Mouse (Mus musculus): ENCODE measurements around the gene Vdr.

Vdr gene

GRCm38 (mm10) chr15:97920306-97920705 is 9.9 kb upstream of the Vdr start:
- no peak for DNase-seq (ENCODE audit: low spot score in 2 of 2)

GRCm38 (mm10) chr15:97919217-97919616 is 8.8 kb upstream of the Vdr start:
- no peak for DNase-seq (ENCODE audit: low spot score in 2 of 2)

DNA sequence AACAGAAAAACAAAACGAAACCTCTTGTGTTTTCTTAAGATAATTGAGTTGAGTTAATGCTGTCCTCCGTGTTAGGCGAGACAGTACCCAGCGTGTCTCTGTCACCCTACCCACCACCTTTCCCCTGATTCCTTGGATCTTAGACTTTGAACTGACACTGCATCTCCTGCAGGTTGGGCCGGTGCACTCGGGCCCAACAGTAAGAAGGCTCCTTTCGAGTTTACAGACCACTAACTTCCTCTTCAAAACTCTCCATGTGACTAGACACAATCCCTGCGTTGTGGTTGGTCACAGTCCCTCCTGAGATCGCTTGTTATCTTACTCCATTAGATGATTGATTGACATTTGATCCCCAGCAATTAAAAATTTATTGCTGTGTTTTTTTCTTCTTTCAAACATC is 7.6 kb upstream of the Vdr start:
- DNase-seq (ENCODE audit: low spot score in 2 of 2): no peak

DNA sequence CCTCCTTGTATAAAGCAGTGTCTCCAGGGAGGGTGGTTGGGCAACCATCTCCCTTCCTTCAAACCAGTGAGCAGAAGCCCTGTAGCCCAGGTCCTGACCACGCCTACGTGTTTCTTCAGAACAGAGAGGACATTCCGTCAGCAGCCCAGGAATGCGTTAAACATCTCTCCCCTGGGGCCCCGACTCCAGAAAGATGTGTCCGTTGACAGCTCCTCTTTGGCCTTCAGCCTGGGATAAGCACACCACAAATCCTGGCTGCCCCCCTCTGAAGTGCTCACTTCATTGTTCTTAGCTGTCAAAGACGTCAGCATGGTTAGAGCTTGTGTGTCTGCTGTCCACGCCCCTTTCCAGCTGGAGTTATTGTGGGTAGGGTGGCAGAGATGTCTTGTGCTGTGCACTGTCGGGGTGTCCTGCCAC is 3.9 kb upstream of the Vdr start:
- DNase-seq (ENCODE audit: low spot score in 2 of 2): no peak

- no peak for DNase-seq (ENCODE audit: low spot score in 2 of 2)
Measured at GRCm38 (mm10) chr15:97907801-97908751, 2.4 kb downstream of the Vdr start.

DNA sequence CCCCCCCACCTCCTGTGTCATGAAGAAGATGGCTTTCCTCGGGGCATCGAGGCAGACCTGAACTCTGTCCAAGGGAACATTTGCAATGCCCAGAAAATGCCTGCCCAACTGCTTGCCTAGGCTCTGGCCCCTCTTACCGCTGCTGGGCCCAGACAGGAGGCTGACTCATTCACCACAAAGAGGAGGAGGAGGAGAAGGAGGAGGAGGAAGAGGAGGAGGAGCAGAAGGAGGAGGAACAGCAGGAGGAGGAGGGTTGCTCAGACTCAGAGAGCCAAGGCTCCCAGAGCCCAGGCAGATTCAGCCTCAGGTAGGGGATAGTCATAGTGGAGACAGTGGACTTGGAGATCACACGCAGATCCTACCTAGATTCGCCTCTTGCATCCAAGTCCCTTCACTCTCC is 3.2 kb downstream of the Vdr start:
- no peak for DNase-seq (ENCODE audit: low spot score in 2 of 2)

- no peak for DNase-seq (ENCODE audit: low spot score in 2 of 2)
Measured at GRCm38 (mm10) chr15:97905281-97905680, 5.1 kb downstream of the Vdr start.

DNA sequence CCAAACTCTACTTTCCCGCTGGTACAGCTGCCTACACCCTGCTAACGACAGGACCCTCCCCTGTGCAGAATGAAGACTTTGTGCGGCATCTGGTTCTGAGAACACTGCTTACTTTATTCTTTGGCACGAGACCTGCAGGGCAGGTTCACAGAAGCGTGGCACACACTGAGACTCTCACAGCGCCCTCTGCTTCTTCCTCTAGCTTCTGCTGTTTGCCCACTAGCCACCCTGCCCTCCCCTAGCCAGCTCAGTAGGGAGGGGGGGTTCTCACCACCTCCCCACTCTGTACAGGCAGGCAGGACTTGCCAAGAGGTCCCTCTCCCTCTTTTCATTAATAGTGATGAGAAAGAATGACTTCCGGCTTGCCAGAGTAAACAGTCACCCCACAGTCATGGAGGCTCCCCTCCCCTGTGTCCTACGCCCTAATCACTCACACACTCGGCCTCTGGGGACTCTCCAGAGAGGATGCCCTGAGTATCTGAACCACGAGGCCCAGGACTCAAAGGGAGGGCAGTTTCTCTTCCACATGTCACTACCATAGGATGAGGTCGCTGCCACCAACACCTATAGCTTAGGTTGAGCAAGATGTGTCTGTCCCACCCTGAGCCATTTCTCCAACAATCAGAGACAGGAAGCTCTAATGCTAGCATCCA is 6.0 kb downstream of the Vdr start:
- no peak for DNase-seq (ENCODE audit: low spot score in 2 of 2)

GRCm38 (mm10) chr15:97903261-97904009 is 7.0 kb downstream of the Vdr start:
- DNase-seq (ENCODE audit: low spot score in 2 of 2): no peak

- no peak for DNase-seq (ENCODE audit: low spot score in 2 of 2)
Measured at GRCm38 (mm10) chr15:97900991-97901390, 9.4 kb downstream of the Vdr start.

- DNase-seq (ENCODE audit: low spot score in 2 of 2): no peak
Measured at GRCm38 (mm10) chr15:97900336-97900912, 10.0 kb downstream of the Vdr start.

DNA sequence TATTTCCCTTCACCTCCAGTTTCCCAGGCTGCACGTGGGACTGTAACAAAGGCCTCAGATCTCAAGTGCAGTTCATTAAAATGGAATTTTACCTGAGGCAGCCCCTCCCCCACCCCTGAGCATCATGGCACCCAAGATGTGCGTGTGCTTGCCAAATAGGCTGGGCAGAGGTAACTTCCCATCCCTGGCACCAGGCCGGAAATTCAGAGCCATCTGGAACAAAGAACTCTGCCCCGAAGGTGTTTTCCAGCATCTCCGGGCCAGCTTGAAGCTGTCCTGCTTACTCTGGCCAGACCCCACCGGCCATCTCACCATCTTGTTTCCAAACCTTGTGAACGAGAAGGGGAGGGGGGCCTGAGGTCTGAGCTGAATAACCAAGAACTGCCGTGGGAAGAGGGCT is 10.7 kb downstream of the Vdr start:
- peak in 1 of 2 experiments; percentile 34 for DNase-seq (ENCODE audit: low spot score in 2 of 2)

DNA sequence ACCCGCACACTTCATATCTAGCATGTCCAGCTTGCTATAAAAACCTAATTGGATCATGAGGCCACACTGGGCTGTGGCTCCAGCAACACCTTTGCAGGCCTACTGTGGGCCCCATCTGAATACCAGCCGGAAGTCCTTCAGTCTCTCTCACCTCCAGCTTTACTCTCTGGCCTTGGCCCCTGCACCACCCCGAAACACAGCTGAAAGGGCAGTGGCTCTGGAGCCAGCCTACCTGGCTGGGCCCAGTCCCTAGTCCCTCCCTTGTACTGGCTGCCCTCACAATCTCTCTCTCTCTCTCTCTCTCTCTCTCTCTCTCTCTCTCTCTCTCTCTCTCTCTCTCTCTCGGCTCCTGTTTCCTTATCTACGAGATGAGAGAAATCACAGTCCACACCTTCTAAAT is 11.6 kb downstream of the Vdr start:
- DNase-seq (ENCODE audit: low spot score in 2 of 2): no peak

DNA sequence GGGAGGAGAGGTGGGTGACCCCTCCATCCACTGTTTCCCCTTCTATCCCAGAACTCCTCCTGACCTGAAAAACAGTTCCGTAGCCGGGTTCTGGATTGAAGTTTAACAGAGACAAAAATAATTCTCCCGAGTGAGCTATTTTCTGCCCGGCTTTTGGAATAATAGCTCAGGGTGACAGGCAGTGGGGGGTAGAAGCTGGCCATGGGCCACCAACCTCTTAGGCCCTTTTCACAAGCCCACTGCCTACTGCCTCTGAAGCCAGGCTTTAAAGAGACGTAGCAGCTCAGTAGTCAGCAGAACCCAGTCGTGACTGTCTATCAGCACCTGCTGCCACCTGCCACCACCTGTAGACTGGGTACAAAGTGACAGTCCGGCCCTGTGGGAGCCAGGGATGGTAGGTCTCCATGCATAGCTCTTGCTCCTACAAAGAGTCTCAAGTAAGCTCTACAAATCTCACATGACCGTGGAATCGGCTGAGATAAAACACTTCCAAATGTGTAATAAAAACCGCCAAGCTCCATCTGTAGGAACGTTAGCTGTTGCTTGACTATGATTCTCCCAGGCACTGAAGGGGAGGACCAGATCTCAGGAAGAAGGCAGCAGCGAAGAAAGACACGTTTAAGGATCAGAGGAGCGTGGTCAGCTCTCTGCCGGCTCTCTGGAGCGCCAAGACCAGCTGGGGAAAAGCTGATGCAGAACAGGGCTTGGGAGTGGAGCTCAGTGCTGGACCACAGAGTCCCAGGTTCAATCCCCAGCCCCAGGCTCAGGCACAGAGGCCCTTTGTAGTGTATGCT is 13.4 kb downstream of the Vdr start:
- DNase-seq (ENCODE audit: low spot score in 2 of 2): no peak

DNA sequence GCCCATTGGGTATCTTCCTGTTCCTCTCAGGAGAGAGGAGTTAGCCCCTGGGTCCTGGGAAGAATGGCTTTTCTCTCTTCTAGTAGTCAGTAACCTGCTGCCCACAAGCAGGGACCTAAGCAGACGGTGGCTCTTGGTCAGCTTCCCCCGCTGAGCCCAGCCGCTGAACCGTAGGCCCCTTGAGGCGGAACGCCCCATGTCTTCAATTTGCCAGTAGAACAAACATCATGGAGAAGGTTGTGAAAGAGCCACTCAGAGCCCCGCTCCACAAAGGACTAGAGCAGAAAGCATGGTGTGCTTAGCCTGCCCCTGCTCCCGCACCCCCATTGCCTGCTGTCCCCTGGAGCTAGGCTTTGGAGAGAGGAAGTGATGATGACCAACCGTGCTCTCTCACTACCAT is 14.1 kb downstream of the Vdr start:
- no peak for DNase-seq (ENCODE audit: low spot score in 2 of 2)

DNA sequence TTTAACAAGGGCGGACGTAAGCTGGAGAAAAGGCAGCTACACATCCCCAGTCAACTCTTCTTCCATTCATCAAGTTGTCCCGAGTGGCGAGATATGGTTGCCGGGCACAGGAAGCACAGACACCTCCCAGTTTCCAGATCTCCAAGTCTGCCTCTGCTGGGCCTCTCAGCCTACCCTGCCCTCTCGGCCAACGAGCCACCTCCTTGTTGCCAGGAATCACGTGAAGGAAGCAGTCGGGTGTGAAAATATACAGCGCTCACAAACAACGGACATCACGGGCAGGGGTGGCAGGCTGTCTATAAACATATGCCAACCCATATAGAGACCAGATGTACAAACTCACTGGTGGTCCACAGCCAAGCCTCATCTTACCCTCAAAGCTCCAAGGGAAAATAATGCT is 14.6 kb downstream of the Vdr start:
- peak in 1 of 2 experiments; percentile 15 for DNase-seq (ENCODE audit: low spot score in 2 of 2)

DNA sequence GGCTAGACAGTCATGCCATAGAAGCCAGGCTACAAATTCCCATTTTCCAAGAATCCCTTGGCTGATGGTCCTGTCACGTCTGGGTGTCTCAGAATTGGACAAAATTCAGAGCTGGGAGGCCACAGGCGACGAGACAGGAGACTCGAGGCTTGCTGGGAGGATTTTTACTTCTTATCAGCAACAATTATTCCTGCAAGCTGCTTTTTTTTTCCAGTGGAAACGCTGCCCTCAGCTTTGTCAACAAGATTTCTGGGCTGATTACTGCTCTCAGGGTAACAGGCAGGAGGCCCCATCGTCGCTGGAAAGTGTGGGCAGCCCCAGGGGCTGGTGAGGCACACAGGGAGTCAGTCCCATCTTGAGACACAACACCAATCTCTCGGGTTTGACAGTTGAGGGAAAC is 17.9 kb downstream of the Vdr start:
- DNase-seq (ENCODE audit: low spot score in 2 of 2): no peak

DNA sequence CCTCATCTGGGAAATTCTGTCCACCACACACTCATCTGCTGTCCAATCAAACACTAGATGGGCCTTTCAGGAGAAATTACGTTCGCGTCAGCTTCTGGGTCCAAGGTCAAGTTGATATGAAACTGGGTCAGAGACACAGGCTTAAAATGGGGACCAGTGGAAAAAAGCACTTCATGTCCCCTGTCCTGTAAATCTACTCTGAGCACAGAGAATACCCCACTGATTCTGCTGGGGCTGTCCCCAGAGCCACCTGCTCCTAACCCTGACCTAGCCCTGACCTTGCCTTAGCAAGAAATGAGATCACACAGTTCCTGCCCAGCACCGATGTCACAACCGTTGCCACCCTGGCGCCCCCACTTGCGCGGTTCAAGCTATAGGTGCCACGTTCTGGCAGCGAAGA is 20.0 kb downstream of the Vdr start:
- no peak for DNase-seq (ENCODE audit: low spot score in 2 of 2)

DNA sequence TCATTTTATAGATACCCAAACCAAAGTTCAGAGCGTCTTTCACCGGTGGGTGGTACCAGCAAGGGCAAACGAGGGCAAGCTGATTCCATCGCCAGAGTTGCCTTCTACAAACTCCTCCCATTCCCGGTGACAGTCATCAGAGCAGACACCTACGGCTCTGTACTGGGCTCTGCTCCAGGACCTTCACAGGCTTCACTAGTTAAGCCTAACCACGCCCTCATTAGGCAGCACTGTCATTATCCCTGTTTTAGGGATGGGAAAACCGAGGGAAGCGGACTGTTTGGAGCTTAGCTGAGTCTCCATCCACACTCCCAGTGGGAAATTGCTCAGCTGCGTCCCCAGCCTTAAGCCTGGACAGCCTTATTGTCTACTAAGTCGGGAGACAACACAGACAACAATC is 20.4 kb downstream of the Vdr start:
- DNase-seq (ENCODE audit: low spot score in 2 of 2): no peak

DNA sequence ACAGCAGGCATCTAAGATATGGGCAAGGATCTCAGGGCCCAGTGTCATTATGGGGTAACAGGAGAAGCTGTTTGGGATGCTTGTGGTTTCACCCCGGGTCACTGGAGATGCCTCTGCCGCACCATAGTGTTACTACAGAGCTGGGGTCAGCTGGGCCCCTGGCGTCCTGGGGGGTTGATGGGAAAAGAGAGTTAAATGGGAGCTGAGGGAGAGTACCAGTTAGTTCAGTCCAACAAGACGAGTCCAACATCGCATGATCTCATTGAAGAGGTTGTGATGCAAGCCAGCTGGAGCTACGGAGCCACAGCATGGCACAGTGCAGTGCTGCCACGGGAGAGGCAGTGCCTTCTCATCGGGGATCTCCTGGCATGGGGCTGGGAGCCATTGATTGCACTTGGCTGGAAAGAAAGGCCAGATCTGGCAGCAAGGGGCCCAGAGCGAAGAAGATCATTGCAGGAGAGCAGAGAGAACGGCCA is 22.9 kb downstream of the Vdr start:
- no peak for DNase-seq (ENCODE audit: low spot score in 2 of 2)

DNA sequence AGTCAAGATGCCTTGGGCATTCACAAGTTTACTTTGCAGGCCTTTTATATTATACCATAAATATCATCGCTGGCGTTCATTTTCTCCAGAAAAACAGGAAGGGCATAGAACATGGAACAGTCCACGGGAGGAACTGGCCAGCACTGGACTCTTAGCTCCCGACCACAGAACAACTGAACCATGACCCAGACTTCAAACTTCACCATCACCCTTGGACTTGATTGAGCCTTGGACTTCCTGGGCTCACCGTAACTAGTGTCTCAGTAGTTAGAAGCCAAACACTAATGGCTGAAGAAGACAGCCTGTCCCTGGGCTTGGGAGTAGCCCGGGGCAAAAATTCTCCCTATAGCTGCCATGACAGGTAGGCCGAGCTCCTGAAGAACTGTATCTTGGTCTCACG is 29.0 kb downstream of the Vdr start:
- DNase-seq (ENCODE audit: low spot score in 2 of 2): no peak
